In the genomic region with DNA sequence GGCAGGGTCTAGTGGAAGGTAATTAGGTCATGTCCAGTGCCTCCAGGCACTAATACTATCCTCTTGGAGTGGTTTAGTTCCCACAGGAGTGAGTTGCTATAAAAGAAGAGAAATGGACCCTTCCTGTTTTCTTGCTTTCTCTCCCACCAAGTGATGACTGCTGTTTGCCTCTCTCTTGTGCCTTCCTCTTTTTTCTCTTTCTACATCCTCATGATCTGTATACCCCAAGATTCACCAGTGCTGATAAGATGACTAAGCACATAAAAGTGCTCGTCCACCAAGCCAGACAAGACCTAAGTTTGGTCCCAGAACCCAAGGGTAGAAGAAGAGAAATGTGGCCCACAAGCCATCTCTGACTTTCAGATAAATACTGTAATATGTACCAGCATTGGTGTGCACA, we compare ENCODE assay signal across 27 mouse cellular contexts.
DNase-seq lines count a peak whose midpoint lies in the region; ATAC-seq lines count a peak whose summit lies in the region.
"Had no signal": no experiment of that assay in that cellular context is flagged by ENCODE, and none has a peak within 500 bp of the region (broad histone marks: within the 10 kb centered on the region; RNA-seq: fewer than 3 reads in every experiment).

No protein-coding gene starts in this region.

- H3K27ac ChIP-seq in intestine, embryonic 14.5 days (ENCODE audit: low read depth) = no peak overlapping the region
- no peak overlapping the region for H3K27ac ChIP-seq in intestine, embryonic 15.5 days
- H3K27ac ChIP-seq in limb, embryonic 15.5 days = peak overlapping the region; percentile 5; the same call in 1 of the 2 replicates
- H3K27ac ChIP-seq: heart, adult 2 months; heart, embryonic 15.5 days; hindbrain, embryonic 14.5 days; hindbrain, postnatal 0 days had no signal

- H3K27me3 ChIP-seq in intestine, embryonic 14.5 days (replicated peaks; ENCODE audit: control insufficient read depth, insufficient read depth, low read length) = no peaks in the 10 kb centered on the region
- H3K27me3 ChIP-seq in intestine, embryonic 15.5 days (replicated peaks) = no peaks in the 10 kb centered on the region
- no peaks in the 10 kb centered on the region for H3K27me3 ChIP-seq in limb, embryonic 15.5 days
- H3K27me3 ChIP-seq: embryonic facial prominence, embryonic 12.5 days; embryonic facial prominence, embryonic 15.5 days; heart, embryonic 15.5 days had no signal

- ATAC-seq in intestine, embryonic 14.5 days (replicated peaks; ENCODE audit: low FRiP score, low TSS enrichment, low read depth) = no peak
- no peak for ATAC-seq in intestine, embryonic 15.5 days
- ATAC-seq in granulocyte monocyte progenitor cell, adult 5-6 weeks (replicated peaks; ENCODE audit: poor library complexity, severe bottlenecking) = peak; percentile 95
- ATAC-seq in limb, embryonic 15.5 days (ENCODE audit: insufficient number of reproducible peaks, low FRiP score, low TSS enrichment, low read depth) = no peak
- ATAC-seq: CD4-positive, CD25-positive, alpha-beta regulatory T cell, adult 4 months; forebrain, embryonic 14.5 days; forebrain, postnatal 0 days; hindbrain, postnatal 0 days; inflammation-experienced regulatory T-cells, adult 6 months had no signal

- no peak overlapping the region for H3K4me3 ChIP-seq in intestine, embryonic 14.5 days (ENCODE audit: low read depth, low read length)
- H3K4me3 ChIP-seq in intestine, embryonic 15.5 days (replicated peaks) = no peak overlapping the region
- no peak overlapping the region for H3K4me3 ChIP-seq in limb, embryonic 15.5 days
- H3K4me3 ChIP-seq: embryonic facial prominence, embryonic 12.5 days; embryonic facial prominence, embryonic 15.5 days; heart, adult 2 months; heart, embryonic 15.5 days had no signal

- H3K9ac ChIP-seq in intestine, embryonic 14.5 days (ENCODE audit: low read length) = no peak overlapping the region
- H3K9ac ChIP-seq in intestine, embryonic 15.5 days = no peak overlapping the region
- H3K9ac ChIP-seq in limb, embryonic 15.5 days = no peak overlapping the region
- H3K9ac ChIP-seq: embryonic facial prominence, embryonic 12.5 days; embryonic facial prominence, embryonic 15.5 days; forebrain, postnatal 0 days; heart, embryonic 15.5 days; hindbrain, embryonic 14.5 days had no signal

- peaks cover 7% of the 10 kb centered on the region; the same call in 1 of the 2 replicates for H3K4me1 ChIP-seq in intestine, embryonic 14.5 days (replicated peaks; ENCODE audit: control insufficient read depth, insufficient read depth, low read length)
- H3K4me1 ChIP-seq in intestine, embryonic 15.5 days (replicated peaks) = 0 out of 2 replicates have a peak, but pooled peaks cover 4% of the 10 kb centered on the region
- H3K4me1 ChIP-seq in limb, embryonic 15.5 days = peaks cover 33% of the 10 kb centered on the region
- H3K4me1 ChIP-seq: heart, embryonic 15.5 days had no signal

- H3K36me3 ChIP-seq in intestine, embryonic 14.5 days (ENCODE audit: control insufficient read depth, insufficient read depth, low read length) = no peaks in the 10 kb centered on the region
- no peaks in the 10 kb centered on the region for H3K36me3 ChIP-seq in intestine, embryonic 15.5 days
- no peaks in the 10 kb centered on the region for H3K36me3 ChIP-seq in limb, embryonic 15.5 days
- H3K36me3 ChIP-seq: embryonic facial prominence, embryonic 15.5 days; heart, embryonic 15.5 days had no signal

- 65% methylated on average over 1 of the region's 1 CpGs for WGBS in intestine, embryonic 14.5 days
- 63% methylated on average over 1 of the region's 1 CpGs for WGBS in intestine, embryonic 15.5 days
- 77% methylated on average over 1 of the region's 1 CpGs for WGBS in limb, embryonic 15.5 days

- H3K9me3 ChIP-seq in intestine, embryonic 14.5 days (ENCODE audit: control insufficient read depth, low read length) = no peaks in the 10 kb centered on the region
- H3K9me3 ChIP-seq in intestine, embryonic 15.5 days = no peaks in the 10 kb centered on the region
- H3K9me3 ChIP-seq in limb, embryonic 15.5 days = no peaks in the 10 kb centered on the region
- H3K9me3 ChIP-seq: embryonic facial prominence, embryonic 12.5 days; embryonic facial prominence, embryonic 15.5 days; heart, embryonic 15.5 days had no signal

- peak; percentile 34 for DNase-seq in intestine, embryonic 14.5 days (ENCODE audit: low spot score)
- peak; percentile 62 for DNase-seq in 416B (ENCODE audit: low read depth)
- DNase-seq in spleen, postnatal 4 days (ENCODE audit: low spot score in 2 of 2) = no peak
- DNase-seq in neural tube, embryonic 10.5 days (ENCODE audit: extremely low spot score, low spot score) = no peak
- no peak for DNase-seq in kidney, postnatal 25 days
- DNase-seq: adrenal gland, adult 2 months; adrenal gland, postnatal 14 days; cerebellum, adult 18-20 months; cerebellum, adult 9-10 months; cerebellum, postnatal 14 days; forebrain, postnatal 0 days; gastrocnemius, postnatal 25 days; heart, adult 2 months; heart, postnatal 10 days; heart, postnatal 36 days had no signal

- H3K4me2 ChIP-seq in intestine, embryonic 14.5 days (ENCODE audit: low read length) = no peak overlapping the region
- H3K4me2 ChIP-seq in intestine, embryonic 15.5 days (replicated peaks) = no peak overlapping the region
- H3K4me2 ChIP-seq in limb, embryonic 15.5 days = no peak overlapping the region
- H3K4me2 ChIP-seq: embryonic facial prominence, embryonic 12.5 days; embryonic facial prominence, embryonic 15.5 days; heart, embryonic 11.5 days; heart, embryonic 15.5 days; hindbrain, embryonic 14.5 days had no signal

Comparison
In these comparisons a context has a peak if more than half of its experiments do, and no peak if none do; other contexts are left out.
1. DNase-seq: peak in intestine, embryonic 14.5 days (single experiment) and 416B (single experiment); none in spleen, postnatal 4 days (0 of 2), neural tube, embryonic 10.5 days (single experiment) and kidney, postnatal 25 days (0 of 2).